Comparison of ENCODE assay signal across 18 mouse cellular contexts in genomic region chr13:46801196-46801595, GRCm38 (mm10).
"Had no signal": no experiment of that assay in that cellular context is flagged by ENCODE, and none has a peak within 500 bp of the region (broad histone marks: within the 10 kb centered on the region; RNA-seq: fewer than 3 reads in every experiment).

No protein-coding gene starts in this region.

- H3K4me3 ChIP-seq: kidney, embryonic 15.5 days; limb, embryonic 12.5 days; limb, embryonic 15.5 days; midbrain, embryonic 12.5 days; midbrain, embryonic 15.5 days; neural tube, embryonic 12.5 days; neural tube, embryonic 15.5 days had no signal

- DNase-seq: kidney, postnatal 10 days; kidney, postnatal 36 days; left cerebral cortex, postnatal 4 days; liver, postnatal 0 days; lung, embryonic 14.5 days; right cerebral cortex, adult 18-20 months; right cerebral cortex, postnatal 14 days; thymus, adult 18-20 months; thymus, postnatal 4 days had no signal

- H3K27ac ChIP-seq: kidney, embryonic 15.5 days; limb, embryonic 12.5 days; limb, embryonic 15.5 days; liver, embryonic 14.5 days; macrophage; midbrain, embryonic 12.5 days; midbrain, embryonic 15.5 days; neural tube, embryonic 12.5 days; neural tube, embryonic 15.5 days had no signal
